Mouse (Mus musculus): ENCODE measurements at regions not wholly inside any gene's neighbourhood (a gene's known extent, or its start where the extent isn't known, plus 50 kb on each side); places are given as distances from the start of the nearest gene placed in this dataset.

GRCm38 (mm10) chr5:73930205-73930604 lies 138.0 kb downstream of the Usp46 start:
- DNase-seq (ENCODE audit: low spot score): no peak

- DNase-seq (ENCODE audit: low spot score): peak; percentile 50
Measured at GRCm38 (mm10) chr5:73937799-73938198, 130.4 kb downstream of the Usp46 start.

GRCm38 (mm10) chr5:73938450-73938849 lies 129.8 kb downstream of the Usp46 start:
- DNase-seq (ENCODE audit: low spot score): no peak

- no peak for DNase-seq (ENCODE audit: low spot score)
Measured at GRCm38 (mm10) chr5:73942950-73943349, 125.3 kb downstream of the Usp46 start.

GRCm38 (mm10) chr5:73945671-73946070 lies 122.6 kb downstream of the Usp46 start:
- no peak for DNase-seq (ENCODE audit: low spot score)

- no peak for DNase-seq (ENCODE audit: low spot score)
Measured at GRCm38 (mm10) chr5:73946164-73946563, 122.1 kb downstream of the Usp46 start.

GRCm38 (mm10) chr5:73948031-73948899 lies 120.0 kb downstream of the Usp46 start:
- DNase-seq (ENCODE audit: low spot score): no peak

Data from testis, postnatal 10 days (tissue).